Comparison of ENCODE assay signal across 17 mouse cellular contexts in the genomic region with DNA sequence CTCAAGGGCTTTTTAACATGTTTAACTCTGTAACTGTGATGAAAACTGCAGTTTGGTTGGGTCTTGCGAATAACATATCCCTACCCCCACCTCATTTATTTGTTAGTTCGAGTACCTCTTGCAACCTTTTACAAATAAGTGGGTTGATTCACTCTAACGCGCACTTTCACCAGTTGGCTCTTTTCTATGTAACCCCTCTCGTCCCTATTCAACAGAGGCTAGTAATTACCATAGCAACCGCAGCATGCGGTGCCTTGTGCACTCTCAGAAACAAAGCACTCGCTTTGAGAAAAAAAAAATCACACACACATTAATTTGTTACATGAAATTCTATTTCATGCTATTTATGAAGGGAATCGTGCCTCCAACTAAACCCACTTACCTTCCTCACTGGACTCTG.
DNase-seq lines count a peak whose midpoint lies in the region; ATAC-seq lines count a peak whose summit lies in the region.
"Had no signal": no experiment of that assay in that cellular context is flagged by ENCODE, and none has a peak within 500 bp of the region (broad histone marks: within the 10 kb centered on the region; RNA-seq: fewer than 3 reads in every experiment).

No protein-coding gene starts in this region.

- H3K27ac ChIP-seq in neural tube, embryonic 11.5 days (ENCODE audit: low read depth, low read length), result no peak overlapping the region
- H3K27ac ChIP-seq in hindbrain, embryonic 13.5 days, result peak overlapping the region; percentile 87
- peak overlapping the region; percentile 75 for H3K27ac ChIP-seq in midbrain, embryonic 14.5 days (replicated peaks; ENCODE audit: low read depth, low read length)
- H3K27ac ChIP-seq: gastrocnemius, adult 2 months; left cerebral cortex, adult 2 months; macrophage had no signal

- no peak overlapping the region for H3K4me3 ChIP-seq in neural tube, embryonic 11.5 days (ENCODE audit: low read depth, low read length)
- no peak overlapping the region for H3K4me3 ChIP-seq in hindbrain, embryonic 13.5 days
- no peak overlapping the region for H3K4me3 ChIP-seq in midbrain, embryonic 14.5 days (replicated peaks; ENCODE audit: low read depth, low read length)
- H3K4me3 ChIP-seq: gastrocnemius, adult 2 months; left cerebral cortex, adult 2 months had no signal

- 53% methylated on average over 9 of the region's 9 CpGs for WGBS in neural tube, embryonic 11.5 days
- WGBS in hindbrain, embryonic 13.5 days, result 9% methylated on average over 9 of the region's 9 CpGs
- 7% methylated on average over 9 of the region's 9 CpGs for WGBS in midbrain, embryonic 14.5 days

- DNase-seq in neural tube, embryonic 11.5 days (ENCODE audit: low spot score), result peak; percentile 17
- DNase-seq in neural tube, embryonic 10.5 days (ENCODE audit: extremely low spot score, low spot score), result no peak
- DNase-seq in midbrain, embryonic 14.5 days, result peak; percentile 80
- DNase-seq in layer of hippocampus, postnatal 36 days, result no peak
- DNase-seq in left cerebral cortex, postnatal 14 days (ENCODE audit: low spot score in 2 of 2), result no peak
- no peak for DNase-seq in right cerebral cortex, postnatal 14 days
- DNase-seq in lung, postnatal 25 days (ENCODE audit: low spot score), result no peak
- DNase-seq: adrenal gland, adult 8-10 months; B cell, adult 2 months; cerebellum, postnatal 25 days; gastrocnemius, adult 2 months; heart, postnatal 36 days; kidney, adult 11 months; lung, adult 18-20 months had no signal

- intact Hi-C loops in left cerebral cortex, postnatal 14 days (cut with DNase I), result no loop called here

- peaks cover 18% of the 10 kb centered on the region; the same call in 1 of the 2 replicates for H3K4me1 ChIP-seq in neural tube, embryonic 11.5 days (ENCODE audit: control insufficient read depth, insufficient read depth, low read length)
- H3K4me1 ChIP-seq in hindbrain, embryonic 13.5 days (replicated peaks), result peaks cover 33% of the 10 kb centered on the region
- H3K4me1 ChIP-seq in midbrain, embryonic 14.5 days (ENCODE audit: control insufficient read depth, insufficient read depth, low read length), result peaks cover 19% of the 10 kb centered on the region

- ATAC-seq in neural tube, embryonic 11.5 days (ENCODE audit: insufficient read depth, low FRiP score, low TSS enrichment), result no peak
- ATAC-seq in hindbrain, embryonic 13.5 days (ENCODE audit: low FRiP score), result no peak
- ATAC-seq in midbrain, embryonic 14.5 days (ENCODE audit: low FRiP score, low TSS enrichment), result no peak

- H3K27me3 ChIP-seq in neural tube, embryonic 11.5 days (ENCODE audit: control insufficient read depth, insufficient read depth, low read length), result no peaks in the 10 kb centered on the region
- peaks cover 4% of the 10 kb centered on the region; the same call in 1 of the 2 replicates for H3K27me3 ChIP-seq in hindbrain, embryonic 13.5 days
- H3K27me3 ChIP-seq in midbrain, embryonic 14.5 days (ENCODE audit: control insufficient read depth, insufficient read depth, low read length), result no peaks in the 10 kb centered on the region

- H3K9ac ChIP-seq in neural tube, embryonic 11.5 days (ENCODE audit: low read length), result no peak overlapping the region
- no peak overlapping the region for H3K9ac ChIP-seq in hindbrain, embryonic 13.5 days
- no peak overlapping the region for H3K9ac ChIP-seq in midbrain, embryonic 14.5 days (replicated peaks; ENCODE audit: low read length)

- no peak overlapping the region for H3K4me2 ChIP-seq in neural tube, embryonic 11.5 days (ENCODE audit: low read depth)
- peak overlapping the region; percentile 24; the same call in 1 of the 2 replicates for H3K4me2 ChIP-seq in hindbrain, embryonic 13.5 days
- peak overlapping the region; percentile 28; the same call in 1 of the 2 replicates for H3K4me2 ChIP-seq in midbrain, embryonic 14.5 days (ENCODE audit: low read length)

- no peaks in the 10 kb centered on the region for H3K36me3 ChIP-seq in neural tube, embryonic 11.5 days (ENCODE audit: control insufficient read depth, insufficient read depth, low read length)
- no peaks in the 10 kb centered on the region for H3K36me3 ChIP-seq in hindbrain, embryonic 13.5 days
- H3K36me3 ChIP-seq in midbrain, embryonic 14.5 days (ENCODE audit: control insufficient read depth, insufficient read depth, low read length), result no peaks in the 10 kb centered on the region

- no peaks in the 10 kb centered on the region for H3K9me3 ChIP-seq in neural tube, embryonic 11.5 days (ENCODE audit: control insufficient read depth, low read length)
- no peaks in the 10 kb centered on the region for H3K9me3 ChIP-seq in hindbrain, embryonic 13.5 days
- no peaks in the 10 kb centered on the region for H3K9me3 ChIP-seq in midbrain, embryonic 14.5 days (ENCODE audit: control insufficient read depth, low read length)

Comparison
In these comparisons a context has a peak if more than half of its experiments do, and no peak if none do; other contexts are left out.
1. DNase-seq: peak in neural tube, embryonic 11.5 days (single experiment) and midbrain, embryonic 14.5 days (single experiment); none in neural tube, embryonic 10.5 days (single experiment), layer of hippocampus, postnatal 36 days (0 of 2), left cerebral cortex, postnatal 14 days (0 of 2), right cerebral cortex, postnatal 14 days (single experiment) and lung, postnatal 25 days (single experiment).